Mouse (Mus musculus) neural tube, embryonic 14.5 days (tissue): ENCODE measurements around the gene Armcx6. TPM values are rescaled to one million over a fixed set of nuclear protein-coding genes. Genes with fewer than 3 reads are reported as not detected.
"Not testable (repeated sequence)": the region's sequence is repeated elsewhere in the genome, so short reads cannot be mapped to it uniquely, and the experiment has no call there.

ENCODE experiments used
- ATAC-seq: fragments of 200-750 bp; cut with Nextera tagmentation; 2 replicates; pipeline ENCODE4 v1.8.0; 2017; ENCODE audit warnings: low read depth, mild to moderate bottlenecking, moderate TSS enrichment, moderate library complexity
- H3K27ac ChIP-seq: fragments of 300-500 bp; sonication (generic); 2 replicates; pipeline ENCODE4 v1.5.1; 2014; ENCODE audit warnings: low read depth, mild to moderate bottlenecking, control low read depth, low read length, moderate library complexity, mixed read lengths
- H3K27me3 ChIP-seq: fragments of 300-500 bp; sonication (generic); 2 replicates; pipeline ENCODE4 v1.6.1; 2014; ENCODE audit warnings: low read length; ENCODE audit not compliant: control insufficient read depth, insufficient read depth
- H3K36me3 ChIP-seq: fragments of 300-500 bp; sonication (generic); 2 replicates; pipeline ENCODE4 v1.6.1; 2014; ENCODE audit warnings: low read length, mixed read lengths; ENCODE audit not compliant: control insufficient read depth, insufficient read depth
- H3K4me1 ChIP-seq: fragments of 300-500 bp; sonication (generic); 2 replicates; pipeline ENCODE4 v1.6.1; 2014; ENCODE audit warnings: low read length; ENCODE audit not compliant: control insufficient read depth, insufficient read depth
- H3K4me2 ChIP-seq: fragments of 300-500 bp; sonication (generic); 2 replicates; pipeline ENCODE4 v1.6.1; 2014; ENCODE audit warnings: mild to moderate bottlenecking, low read depth, low read length, control low read depth
- H3K4me3 ChIP-seq: fragments of 300-500 bp; sonication (generic); 2 replicates; pipeline ENCODE4 v1.5.1; 2014; ENCODE audit warnings: low read depth, low read length, control low read depth, mixed read lengths
- H3K9ac ChIP-seq: fragments of 300-500 bp; sonication (generic); replicated peaks from 2 replicates; pipeline ENCODE4 v1.6.1; 2014; ENCODE audit warnings: low read depth, mild to moderate bottlenecking, control low read depth, low read length, mixed read lengths
- H3K9me3 ChIP-seq: fragments of 300-500 bp; sonication (generic); 2 replicates; pipeline ENCODE4 v1.6.1; 2016; ENCODE audit warnings: low read length; ENCODE audit not compliant: control insufficient read depth
- WGBS: fragments of 180-500 bp; shearing (Covaris S2); extraction: QIAGEN DNeasy Blood & Tissue Kit; methylation state at CpG from one replicate; pipeline ENCODE4 v1.1.7; 2014; 5-methylcytosine and 5-hydroxymethylcytosine counted together
- polyA plus RNA-seq: library from polyadenylated mRNA; unstranded; fragments of >200 nt; fragmentation: Nextera tagmentation; extraction: Ambion mirVana; gene quantifications from 2 replicates; pipeline ENCODE4 v1.2.1, GENCODE M21; 2014

Gene Armcx6
- polyA plus RNA-seq, 1 experiment from 2014 or later = 36.6 TPM

GRCm38 (mm10) chrX:134741862-134742261 is 9.4 kb downstream of the Armcx6 start:
- Histone ChIP-seq H3K36me3 (no peaks in the 10 kb centered on the region), H3K4me2 (no peak overlapping the region), H3K9ac (no peak overlapping the region), H3K27ac (no peak overlapping the region), H3K4me3 (no peak overlapping the region), H3K4me1 (no peaks in the 10 kb centered on the region), H3K9me3 (no peaks in the 10 kb centered on the region), H3K27me3 (no peaks in the 10 kb centered on the region)
- 77% methylated on average over 5 of the region's 5 CpGs for WGBS
- ATAC-seq = no peak

- H3K4me1 ChIP-seq = no peaks in the 10 kb centered on the region
- H3K27ac ChIP-seq = no peak overlapping the region
- no peak for ATAC-seq
- H3K9ac ChIP-seq = no peak overlapping the region
- H3K27me3 ChIP-seq = no peaks in the 10 kb centered on the region
- WGBS = 71% methylated on average over 4 of the region's 4 CpGs
- H3K4me2 ChIP-seq = no peak overlapping the region
- H3K36me3 ChIP-seq = no peaks in the 10 kb centered on the region
- no peaks in the 10 kb centered on the region for H3K9me3 ChIP-seq
- H3K4me3 ChIP-seq = no peak overlapping the region
Measured at GRCm38 (mm10) chrX:134739160-134739559, 12.1 kb downstream of the Armcx6 start.

GRCm38 (mm10) chrX:134737796-134738195 is 13.4 kb downstream of the Armcx6 start:
- Histone ChIP-seq H3K36me3 (no peaks in the 10 kb centered on the region), H3K9ac (no peak overlapping the region), H3K9me3 (no peaks in the 10 kb centered on the region), H3K4me3 (no peak overlapping the region), H3K4me2 (no peak overlapping the region), H3K4me1 (no peaks in the 10 kb centered on the region), H3K27me3 (no peaks in the 10 kb centered on the region), H3K27ac (no peak overlapping the region)
- ATAC-seq = no peak
- 100% methylated on average over 1 of the region's 1 CpGs for WGBS

GRCm38 (mm10) chrX:134729778-134730177 is 21.4 kb downstream of the Armcx6 start:
- 46% methylated on average over 4 of the region's 4 CpGs for WGBS
- ATAC-seq = no peak
- Histone ChIP-seq H3K36me3 (no peaks in the 10 kb centered on the region), H3K27ac (no peak overlapping the region), H3K4me1 (no peaks in the 10 kb centered on the region), H3K27me3 (no peaks in the 10 kb centered on the region), H3K9me3 (no peaks in the 10 kb centered on the region), H3K9ac (no peak overlapping the region), H3K4me2 (no peak overlapping the region), H3K4me3 (no peak overlapping the region)

- H3K4me3 ChIP-seq, H3K27ac ChIP-seq, H3K4me1 ChIP-seq, H3K27me3 ChIP-seq, H3K4me2 ChIP-seq, H3K9ac ChIP-seq, H3K36me3 ChIP-seq, H3K9me3 ChIP-seq: not testable (repeated sequence)
- 21% methylated on average over 1 of the region's 2 CpGs for WGBS
- ATAC-seq = peak; percentile 17; the same call in 1 of the 2 replicates
Measured at GRCm38 (mm10) chrX:134723762-134724161, 27.5 kb downstream of the Armcx6 start.

GRCm38 (mm10) chrX:134718524-134718923 is 32.7 kb downstream of the Armcx6 start:
- Histone ChIP-seq H3K4me2 (peak overlapping the region; percentile 48), H3K9ac (peak overlapping the region; percentile 80), H3K36me3 (0 out of 2 replicates have a peak, but pooled peaks cover 5% of the 10 kb centered on the region), H3K27ac (peak overlapping the region; percentile 93), H3K4me3 (peak overlapping the region; percentile 54), H3K4me1 (no peaks in the 10 kb centered on the region), H3K9me3 (no peaks in the 10 kb centered on the region), H3K27me3 (peaks cover 3% of the 10 kb centered on the region; the same call in 1 of the 2 replicates)
- ATAC-seq = peak; percentile 88
- WGBS = 25% methylated on average over 14 of the region's 14 CpGs

GRCm38 (mm10) chrX:134717752-134718308 is 33.4 kb downstream of the Armcx6 start, which contains the start of gene Armcx1:
TSS of gene Armcx1 (plus strand) at chrX:134717963.
- 14% methylated on average over 16 of the region's 16 CpGs for WGBS
- ATAC-seq = peak; percentile 97
- Histone ChIP-seq H3K4me3 (peak within 1 kb of the TSS; percentile 54), H3K27ac (peak within 1 kb of the TSS; percentile 93), H3K9ac (peak within 1 kb of the TSS; percentile 80), H3K4me2 (peak within 1 kb of the TSS; percentile 48), H3K27me3 (peaks cover 3% of the 10 kb centered on the region; the same call in 1 of the 2 replicates), H3K9me3 (no peaks in the 10 kb centered on the region), H3K36me3 (0 out of 2 replicates have a peak, but pooled peaks cover 5% of the 10 kb centered on the region), H3K4me1 (no peaks in the 10 kb centered on the region)

GRCm38 (mm10) chrX:134716863-134717262 is 34.4 kb downstream of the Armcx6 start:
- WGBS = 27% methylated on average over 3 of the region's 3 CpGs
- Histone ChIP-seq H3K27me3 (peaks cover 3% of the 10 kb centered on the region; the same call in 1 of the 2 replicates), H3K27ac (no peak overlapping the region), H3K36me3 (0 out of 2 replicates have a peak, but pooled peaks cover 5% of the 10 kb centered on the region), H3K4me3 (no peak overlapping the region), H3K4me2 (no peak overlapping the region), H3K9ac (no peak overlapping the region), H3K4me1 (no peaks in the 10 kb centered on the region), H3K9me3 (no peaks in the 10 kb centered on the region)
- ATAC-seq = no peak
